Mouse (Mus musculus) kidney, embryonic 16.5 days (tissue): ENCODE data around the gene Babam1. TPM values are rescaled to one million over a fixed set of nuclear protein-coding genes. Genes with fewer than 3 reads are reported as not detected.

Experiments used
- ATAC-seq: fragments of 200-750 bp; cut with Nextera tagmentation; 2 replicates; pipeline ENCODE4 v1.8.0; 2017; ENCODE audit warnings: moderate TSS enrichment; ENCODE audit not compliant: low FRiP score, low TSS enrichment
- H3K27ac ChIP-seq: fragments of 300-500 bp; sonication (generic); 2 replicates; pipeline ENCODE4 v1.5.1; 2014; ENCODE audit warnings: low read length
- H3K27me3 ChIP-seq: fragments of 300-500 bp; sonication (generic); 2 replicates; pipeline ENCODE4 v1.6.1; 2014; ENCODE audit warnings: low read length, control low read depth, mixed read lengths; ENCODE audit not compliant: insufficient read depth
- H3K36me3 ChIP-seq: fragments of 300-500 bp; sonication (generic); 2 replicates; pipeline ENCODE4 v1.6.1; 2014; ENCODE audit warnings: low read length, control low read depth, mixed read lengths; ENCODE audit not compliant: insufficient read depth
- H3K4me1 ChIP-seq: fragments of 300-500 bp; sonication (generic); 2 replicates; pipeline ENCODE4 v1.6.1; 2014; ENCODE audit warnings: low read length, control low read depth, mixed read lengths; ENCODE audit not compliant: insufficient read depth
- H3K4me2 ChIP-seq: fragments of 300-500 bp; sonication (generic); replicated peaks from 2 replicates; pipeline ENCODE4 v1.6.1; 2014; ENCODE audit warnings: low read depth, low read length
- H3K4me3 ChIP-seq: fragments of 300-500 bp; sonication (generic); 2 replicates; pipeline ENCODE4 v1.5.1; 2014; ENCODE audit warnings: mild to moderate bottlenecking, low read length
- H3K9ac ChIP-seq: fragments of 300-500 bp; sonication (generic); replicated peaks from 2 replicates; pipeline ENCODE4 v1.6.1; 2014; ENCODE audit warnings: low read length
- H3K9me3 ChIP-seq: fragments of 300-500 bp; sonication (generic); 2 replicates; pipeline ENCODE4 v1.6.1; 2016; ENCODE audit warnings: low read length, control low read depth
- WGBS: fragments of 180-500 bp; shearing (Covaris S2); extraction: QIAGEN DNeasy Blood & Tissue Kit; methylation state at CpG from one replicate; pipeline ENCODE4 v1.1.7; 2014; 5-methylcytosine and 5-hydroxymethylcytosine counted together
- polyA plus RNA-seq: library from polyadenylated mRNA; unstranded; fragments of >200 nt; fragmentation: Nextera tagmentation; extraction: Ambion mirVana; gene quantifications from 2 replicates; pipeline ENCODE4 v1.2.1, GENCODE M21; 2015

Gene Babam1
- polyA plus RNA-seq = 116 and 120 TPM in 2 replicates

DNA sequence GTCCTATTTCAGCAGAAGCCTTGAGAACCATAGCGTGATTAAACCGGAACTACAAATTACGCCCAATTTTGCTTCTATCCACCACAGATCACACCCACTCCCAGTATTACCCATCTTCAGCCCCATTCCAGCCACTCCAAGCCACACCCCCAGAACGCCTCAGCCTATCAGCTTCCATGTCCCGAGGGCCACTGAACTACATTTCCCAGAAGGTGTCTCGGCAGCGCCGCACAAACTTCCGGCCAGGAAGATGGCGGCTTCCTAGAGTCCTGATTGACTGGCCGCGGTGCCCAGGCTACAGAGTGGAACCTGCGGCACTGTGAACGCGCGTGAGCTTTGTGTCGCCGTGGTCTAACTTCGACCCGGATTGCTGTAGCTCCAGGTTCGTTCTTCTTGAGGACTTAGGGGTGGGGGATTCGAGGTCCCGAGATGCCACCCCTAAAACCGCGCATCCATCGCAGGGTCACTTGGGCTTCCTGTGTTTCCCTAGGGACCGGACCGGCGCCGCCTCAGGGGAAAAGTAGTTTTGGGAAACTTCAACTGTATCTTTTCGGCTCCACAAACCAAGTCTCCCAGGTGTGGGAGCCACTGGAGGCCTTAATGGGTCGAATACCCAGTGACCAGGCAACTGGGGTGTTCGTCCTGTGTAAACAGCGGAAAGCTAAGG, at the start of gene Babam1:
Gene Babam1, plus strand, starts transcription at position 223 of the 667 bp plus-strand sequence.
- Histone ChIP-seq H3K9me3 (no peaks in the 10 kb centered on the region), H3K4me3 (peak within 1 kb of the TSS; percentile 96), H3K9ac (peak within 1 kb of the TSS; percentile 87), H3K4me2 (peak within 1 kb of the TSS; percentile 95), H3K27me3 (no peaks in the 10 kb centered on the region), H3K4me1 (peaks cover 15% of the 10 kb centered on the region), H3K36me3 (peaks cover 25% of the 10 kb centered on the region), H3K27ac (peak within 1 kb of the TSS; percentile 92)
- WGBS = 1% methylated on average over 34 of the region's 34 CpGs
- peak; percentile 97 for ATAC-seq

DNA sequence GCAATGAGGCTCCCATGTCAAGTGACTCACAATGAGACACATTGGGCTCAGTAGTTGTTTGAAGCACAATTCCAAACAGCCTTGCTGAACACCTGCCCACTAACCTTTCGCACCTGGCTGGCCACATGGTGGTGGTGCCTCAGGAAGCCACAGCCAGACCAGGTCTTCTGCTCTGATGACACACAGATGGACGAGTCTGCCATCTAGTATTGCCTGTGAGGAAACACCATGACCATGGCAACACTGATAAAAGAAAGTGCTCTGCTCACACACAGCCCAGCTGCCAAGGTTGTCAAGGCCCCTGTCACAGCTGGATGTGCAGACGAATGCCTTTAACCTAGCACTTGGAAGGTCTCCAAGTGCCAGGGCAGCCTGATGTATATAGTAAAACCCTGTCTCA, 45.5 kb upstream of the Babam1 start:
- Histone ChIP-seq H3K4me1 (no peaks in the 10 kb centered on the region), H3K27me3 (no peaks in the 10 kb centered on the region), H3K27ac (no peak overlapping the region), H3K9me3 (no peaks in the 10 kb centered on the region), H3K9ac (no peak overlapping the region), H3K4me3 (no peak overlapping the region), H3K4me2 (no peak overlapping the region), H3K36me3 (peaks cover 66% of the 10 kb centered on the region)
- WGBS = 79% methylated on average over 3 of the region's 3 CpGs
- ATAC-seq = no peak

DNA sequence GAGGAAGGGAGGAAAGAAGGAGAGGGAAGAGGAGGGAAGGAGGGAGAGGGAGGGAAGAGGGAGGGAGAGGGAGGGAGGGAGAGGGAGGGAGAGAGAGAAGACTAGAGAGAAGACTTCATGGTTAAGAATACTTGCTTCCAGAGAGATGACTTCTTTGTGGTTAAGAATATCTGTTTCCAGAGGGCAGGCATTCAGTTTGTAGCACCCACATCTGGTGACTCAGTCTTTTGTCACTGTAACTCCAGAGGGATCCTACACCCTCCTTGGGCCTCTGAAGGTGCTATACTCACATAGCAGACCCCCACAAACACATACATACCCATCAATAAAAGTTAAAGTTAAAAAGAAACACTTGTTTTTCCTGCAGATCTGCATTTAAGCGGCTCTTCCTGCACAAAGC, 45.1 kb upstream of the Babam1 start:
- Histone ChIP-seq H3K4me2 (no peak overlapping the region), H3K27me3 (no peaks in the 10 kb centered on the region), H3K36me3 (peaks cover 66% of the 10 kb centered on the region), H3K9me3 (no peaks in the 10 kb centered on the region), H3K27ac (no peak overlapping the region), H3K4me3 (no peak overlapping the region), H3K4me1 (no peaks in the 10 kb centered on the region), H3K9ac (no peak overlapping the region)
- no peak for ATAC-seq
- 91% methylated on average over 1 of the region's 1 CpGs for WGBS

GRCm38 (mm10) chr8:71358026-71358425, 38.6 kb upstream of the Babam1 start:
- Histone ChIP-seq H3K27ac (no peak overlapping the region), H3K9me3 (no peaks in the 10 kb centered on the region), H3K36me3 (peaks cover 49% of the 10 kb centered on the region), H3K4me2 (no peak overlapping the region), H3K4me1 (no peaks in the 10 kb centered on the region), H3K27me3 (no peaks in the 10 kb centered on the region), H3K9ac (no peak overlapping the region), H3K4me3 (no peak overlapping the region)
- WGBS = 89% methylated on average over 3 of the region's 3 CpGs
- no peak for ATAC-seq

GRCm38 (mm10) chr8:71366771-71367528, 29.7 kb upstream of the Babam1 start, which contains the start of gene Use1:
Use1 (plus strand) TSS chr8:71366848.
- peak; percentile 76 for ATAC-seq
- Histone ChIP-seq H3K9ac (peak within 1 kb of the TSS; percentile 79), H3K27ac (peak within 1 kb of the TSS; percentile 97), H3K36me3 (peaks cover 12% of the 10 kb centered on the region; the same call in 1 of the 2 replicates), H3K4me2 (peak within 1 kb of the TSS; percentile 86), H3K27me3 (no peaks in the 10 kb centered on the region), H3K4me1 (peaks cover 19% of the 10 kb centered on the region), H3K9me3 (no peaks in the 10 kb centered on the region), H3K4me3 (peak within 1 kb of the TSS; percentile 73)
- under 1% methylated on average over 56 of the region's 56 CpGs for WGBS

DNA sequence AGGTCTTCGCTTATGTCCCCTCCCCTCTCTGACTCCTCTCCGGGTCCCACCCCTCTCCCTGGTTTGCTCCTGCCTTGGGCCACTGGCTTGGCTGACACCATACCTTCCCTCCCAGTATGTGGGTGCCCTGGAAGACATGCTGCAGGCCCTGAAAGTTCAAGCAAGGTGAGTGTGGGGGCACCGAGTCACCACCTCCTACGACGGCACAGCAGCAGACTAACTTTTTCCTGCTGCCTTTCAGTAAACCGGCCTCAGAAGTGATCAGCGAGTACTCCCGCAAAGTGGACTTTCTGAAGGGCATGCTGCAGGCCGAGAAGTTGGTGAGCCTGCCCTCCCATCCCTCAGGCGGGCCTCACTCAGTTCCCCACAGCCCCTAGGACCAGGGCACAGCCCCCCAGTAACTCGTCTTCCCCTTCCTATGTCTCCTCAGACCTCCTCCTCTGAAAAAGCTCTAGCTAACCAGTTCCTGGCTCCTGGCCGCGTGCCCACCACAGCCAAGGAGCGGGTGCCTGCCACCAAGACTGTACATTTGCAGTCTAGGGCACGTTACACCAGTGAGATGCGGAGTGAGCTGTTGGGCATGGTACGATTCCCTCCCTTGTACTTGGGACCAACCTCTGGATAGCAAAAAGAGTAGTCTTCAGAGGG, 29.0 kb upstream of the Babam1 start:
- Histone ChIP-seq H3K36me3 (peaks cover 12% of the 10 kb centered on the region; the same call in 1 of the 2 replicates), H3K27ac (peak overlapping the region; percentile 97), H3K4me2 (peak overlapping the region; percentile 86), H3K27me3 (no peaks in the 10 kb centered on the region), H3K4me3 (peak overlapping the region; percentile 73), H3K9me3 (no peaks in the 10 kb centered on the region), H3K9ac (peak overlapping the region; percentile 79), H3K4me1 (peaks cover 19% of the 10 kb centered on the region)
- WGBS = 41% methylated on average over 17 of the region's 17 CpGs
- peak; percentile 87; the same call in 1 of the 2 replicates for ATAC-seq

DNA sequence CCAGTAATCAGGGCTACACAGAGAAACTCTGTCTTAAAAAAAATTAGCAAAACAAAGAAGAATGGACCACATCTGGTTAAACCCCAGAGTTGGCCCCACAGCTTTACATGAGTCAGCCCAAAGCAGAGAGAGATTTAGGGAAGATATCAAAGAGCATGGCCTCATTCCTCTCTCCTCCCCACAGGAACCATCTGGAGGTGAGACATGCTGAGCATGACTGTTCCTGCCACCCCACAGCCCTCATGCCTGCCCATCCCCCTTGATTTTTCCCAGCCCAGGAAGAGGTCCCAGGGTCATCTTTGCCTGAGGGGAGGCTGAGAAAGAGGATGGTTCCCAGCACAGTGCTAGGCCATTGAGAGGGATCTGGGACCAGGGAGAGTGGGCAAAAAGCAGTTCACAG, 28.3 kb upstream of the Babam1 start:
- Histone ChIP-seq H3K4me3 (no peak overlapping the region), H3K4me2 (0 out of 2 replicates have a peak overlapping the region, but pooled peaks have one; percentile 86), H3K9me3 (no peaks in the 10 kb centered on the region), H3K27me3 (no peaks in the 10 kb centered on the region), H3K4me1 (peaks cover 19% of the 10 kb centered on the region), H3K27ac (no peak overlapping the region), H3K9ac (0 out of 2 replicates have a peak overlapping the region, but pooled peaks have one; percentile 2), H3K36me3 (peaks cover 19% of the 10 kb centered on the region)
- no peak for ATAC-seq

DNA sequence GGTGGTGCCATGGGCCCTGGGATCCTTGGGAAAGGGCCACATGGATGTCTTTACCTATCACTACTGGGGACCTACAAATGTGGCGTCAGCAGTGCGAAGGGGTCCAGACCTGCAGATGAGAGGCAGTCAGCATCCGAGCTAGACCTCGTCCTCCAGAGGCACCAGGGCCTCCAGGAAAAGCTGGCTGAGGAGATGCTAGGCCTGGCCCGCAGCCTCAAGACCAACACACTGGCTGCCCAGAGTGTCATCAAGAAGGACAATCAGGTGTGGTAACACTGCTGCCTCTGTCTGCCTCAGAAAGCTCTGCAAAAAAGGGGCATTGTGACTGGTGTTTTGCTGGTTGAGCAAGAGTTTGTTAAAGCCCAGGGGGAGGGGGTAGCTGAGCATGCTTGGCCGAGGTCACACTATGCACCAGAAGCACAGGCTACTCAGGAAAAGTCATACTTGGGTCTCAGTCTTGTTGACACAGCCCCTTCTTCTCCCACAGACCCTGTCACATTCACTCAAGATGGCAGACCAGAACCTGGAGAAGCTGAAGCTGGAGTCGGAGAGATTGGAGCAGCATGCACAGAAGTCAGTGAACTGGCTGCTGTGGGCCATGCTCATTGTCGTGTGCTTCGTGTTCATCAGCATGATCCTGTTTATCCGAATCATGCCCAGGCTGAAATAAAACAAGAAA, 27.5 kb upstream of the Babam1 start:
- Histone ChIP-seq H3K9me3 (no peaks in the 10 kb centered on the region), H3K4me3 (no peak overlapping the region), H3K27me3 (no peaks in the 10 kb centered on the region), H3K9ac (no peak overlapping the region), H3K4me1 (peaks cover 19% of the 10 kb centered on the region), H3K36me3 (peaks cover 27% of the 10 kb centered on the region), H3K27ac (no peak overlapping the region), H3K4me2 (no peak overlapping the region)
- ATAC-seq = no peak
- WGBS = 97% methylated on average over 10 of the region's 10 CpGs

- 14% methylated on average over 5 of the region's 5 CpGs for WGBS
- Histone ChIP-seq H3K4me3 (peak overlapping the region; percentile 52), H3K36me3 (peaks cover 43% of the 10 kb centered on the region), H3K4me2 (peak overlapping the region; percentile 56), H3K27me3 (no peaks in the 10 kb centered on the region), H3K9ac (peak overlapping the region; percentile 64), H3K27ac (peak overlapping the region; percentile 42; the same call in 1 of the 2 replicates), H3K4me1 (peaks cover 33% of the 10 kb centered on the region), H3K9me3 (no peaks in the 10 kb centered on the region)
- no peak for ATAC-seq
These were observed 25.9 kb upstream of the Babam1 start for GRCm38 (mm10) chr8:71370711-71371235.
